Mouse (Mus musculus) adrenal gland, postnatal 36 days (tissue): ENCODE measurements around the gene Kdsr. TPM values are rescaled to one million over a fixed set of nuclear protein-coding genes. Genes with fewer than 3 reads are reported as not detected.

Experiments
- DNase-seq, 2 experiments: peaks; one replicate each; pipeline ENCODE4 v3.0.0; 2021; ENCODE audit warnings: mixed read lengths in 1 of 2
- total RNA-seq, 2 experiments: library from RNA; stranded (reverse); gene quantifications; 2 replicates each; pipeline ENCODE4 v1.2.3; 2021

Kdsr gene
- total RNA-seq, 2 experiments from 2014 or later, result 29.9 to 49.8 TPM

DNA sequence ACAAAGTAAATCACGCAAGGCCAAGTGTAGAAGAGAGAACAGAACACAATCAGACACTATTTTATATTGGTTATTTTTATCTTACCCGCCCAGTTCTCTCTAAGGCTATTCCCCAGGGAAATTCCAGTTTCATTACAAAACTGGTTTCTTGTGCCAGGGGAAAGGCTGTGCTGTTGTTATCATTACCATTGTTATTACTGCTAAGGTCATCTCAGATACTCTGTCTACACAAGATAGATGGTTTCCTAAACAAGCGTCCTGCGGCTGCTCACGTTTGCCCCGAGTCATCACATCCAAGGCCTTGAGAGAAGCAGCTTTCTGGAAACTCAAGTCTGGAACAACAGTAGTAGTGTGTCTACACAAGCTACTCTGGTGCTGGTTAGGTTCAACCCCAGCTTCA lies 65.2 kb downstream of the Kdsr start:
- DNase-seq, result peak in 1 of 2 experiments; percentile 20

DNA sequence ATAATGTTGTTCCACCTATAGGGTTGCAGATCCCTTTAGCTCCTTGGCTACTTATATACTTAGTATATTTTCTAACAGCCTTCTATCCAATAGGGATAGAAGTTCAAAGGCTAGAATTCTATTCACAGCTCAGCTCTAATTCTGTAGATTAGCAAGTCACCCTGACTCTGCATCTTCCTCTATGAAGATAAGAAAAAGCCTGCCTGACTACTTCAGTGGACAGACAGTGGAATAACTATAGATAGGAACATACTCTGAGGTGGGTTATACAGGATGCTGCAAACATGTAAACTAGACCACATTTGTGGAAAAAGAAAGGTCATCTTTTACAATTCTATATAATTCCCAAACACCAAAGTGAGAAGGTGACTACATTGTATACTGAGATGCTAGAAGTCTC lies 66.9 kb downstream of the Kdsr start:
- no peak for DNase-seq

DNA sequence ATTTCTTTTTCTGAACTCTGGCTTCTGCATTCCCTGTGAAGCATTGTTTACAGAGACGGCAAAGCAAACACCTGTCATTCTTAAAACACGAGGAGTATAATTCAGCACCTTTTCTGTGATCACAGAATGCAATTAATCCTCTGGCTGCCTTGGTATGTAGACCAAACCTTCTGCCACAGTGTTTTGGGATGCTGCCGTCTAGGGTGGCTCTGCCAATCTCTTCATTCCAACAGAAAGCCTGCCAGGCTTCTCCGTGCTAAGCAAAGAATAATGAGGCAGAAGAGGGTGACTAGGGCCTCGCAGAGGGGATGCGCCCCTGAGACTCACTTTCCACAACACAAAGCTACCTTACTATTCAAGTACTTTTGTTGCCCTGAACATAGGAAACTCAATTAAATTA lies 68.6 kb downstream of the Kdsr start:
- no peak for DNase-seq

DNA sequence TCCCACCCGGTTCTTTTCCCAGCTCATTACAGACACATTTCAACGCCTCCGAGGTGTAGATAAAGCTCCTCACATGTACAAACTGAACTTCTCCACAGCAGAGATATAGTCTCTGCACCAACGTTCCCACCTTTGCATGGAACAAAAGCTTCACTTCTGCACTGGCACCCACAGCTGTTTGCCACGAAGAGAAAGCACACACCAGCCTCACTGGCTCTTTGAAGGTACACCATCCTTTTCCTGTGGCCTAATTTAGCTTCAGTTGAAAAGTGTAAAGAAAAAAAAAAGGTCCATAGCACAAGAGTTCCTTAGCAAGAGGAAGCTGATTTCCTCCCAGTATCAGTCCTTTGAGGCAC lies 71.4 kb downstream of the Kdsr start:
- DNase-seq, result no peak

DNA sequence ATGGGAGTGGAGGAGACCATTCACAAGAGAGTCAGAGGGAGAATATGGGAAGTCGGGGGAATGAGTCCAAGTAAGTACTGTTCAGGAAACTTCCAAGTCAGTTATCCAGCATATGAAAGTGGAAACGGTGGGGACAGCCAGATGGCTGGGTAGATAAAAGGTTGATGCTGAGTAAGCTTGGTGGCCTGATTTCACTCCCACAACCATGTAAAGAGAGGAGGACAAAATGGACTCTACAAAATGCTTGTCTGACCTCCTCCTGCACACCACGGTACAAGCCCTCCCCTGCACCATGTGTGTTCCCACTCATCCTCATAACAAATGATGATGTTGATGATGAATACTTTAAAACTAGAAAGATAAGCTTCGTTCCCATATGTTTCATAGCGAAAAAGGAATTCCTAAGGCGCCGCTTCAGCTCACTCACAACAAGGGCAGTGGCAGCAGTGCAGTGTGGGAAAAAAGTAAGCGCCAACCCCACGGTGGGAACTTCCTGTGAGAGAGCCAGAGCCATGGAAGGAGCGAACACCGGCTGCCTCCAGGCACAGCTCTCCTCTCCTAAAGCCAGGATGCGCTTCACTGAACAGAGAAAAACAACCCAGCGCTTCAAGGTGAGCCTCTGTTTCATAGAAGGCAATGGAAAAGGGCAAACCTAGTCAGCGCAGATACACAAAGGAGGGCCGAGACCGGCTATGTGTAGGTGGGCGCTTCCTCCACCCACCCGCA lies 71.9 kb downstream of the Kdsr start:
- DNase-seq, result no peak

DNA sequence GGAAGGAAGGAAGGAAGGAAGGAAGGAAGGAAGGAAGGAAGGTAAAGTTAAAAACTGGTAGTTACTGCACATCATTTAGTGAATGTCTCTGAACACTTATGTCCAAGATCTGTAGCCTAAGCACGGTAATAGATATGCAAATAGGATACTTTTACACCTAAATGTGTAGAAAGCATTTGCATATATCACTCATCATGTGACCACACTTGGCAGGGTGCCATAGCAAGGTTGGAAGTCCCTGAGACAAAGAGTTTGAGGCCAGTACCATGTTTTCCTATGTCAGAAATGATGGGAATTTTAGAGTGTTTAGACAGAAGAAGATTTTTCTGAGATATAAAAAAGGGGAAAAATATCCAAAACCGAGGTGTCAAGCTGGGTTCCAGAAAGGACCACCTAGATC lies 73.8 kb downstream of the Kdsr start:
- DNase-seq, result no peak

DNA sequence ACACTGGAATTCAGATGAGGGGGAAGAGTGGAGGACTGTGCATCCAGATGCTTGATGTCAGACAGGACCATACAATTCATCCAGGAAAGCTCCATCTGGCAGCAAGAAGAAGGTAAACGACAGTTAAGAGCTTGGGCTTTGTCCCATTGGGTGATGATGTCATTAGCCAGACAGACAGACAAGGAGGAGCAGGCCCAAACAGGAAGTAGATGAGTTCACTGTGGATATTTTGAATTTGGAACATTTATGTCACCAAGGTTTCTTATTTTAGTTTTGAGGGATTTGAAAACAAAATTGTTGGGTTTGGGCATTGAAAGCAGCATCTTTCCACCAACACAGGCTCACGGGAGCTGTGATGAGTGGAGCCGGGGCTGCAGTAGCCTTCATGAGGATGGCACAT lies 75.0 kb downstream of the Kdsr start:
- DNase-seq, result no peak

DNA sequence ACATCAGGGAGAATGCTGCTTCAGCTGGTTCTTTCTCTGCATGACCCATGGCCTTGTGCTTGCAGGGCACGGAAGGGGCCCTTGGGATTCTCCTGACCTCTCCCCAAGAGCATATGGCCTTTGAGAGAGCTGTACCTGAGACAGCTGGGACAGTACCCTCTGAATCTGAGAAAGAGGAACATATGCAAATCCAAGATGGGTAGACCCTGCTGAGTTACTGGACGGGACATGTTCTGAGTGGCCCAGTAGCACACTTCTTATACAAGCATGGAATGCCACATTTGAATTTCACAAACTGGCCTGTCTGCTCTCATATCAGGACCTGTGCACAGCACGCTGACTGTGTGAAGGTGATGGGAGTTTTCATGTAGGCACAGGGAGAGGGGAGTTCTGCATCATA lies 76.7 kb downstream of the Kdsr start:
- DNase-seq, result no peak

DNA sequence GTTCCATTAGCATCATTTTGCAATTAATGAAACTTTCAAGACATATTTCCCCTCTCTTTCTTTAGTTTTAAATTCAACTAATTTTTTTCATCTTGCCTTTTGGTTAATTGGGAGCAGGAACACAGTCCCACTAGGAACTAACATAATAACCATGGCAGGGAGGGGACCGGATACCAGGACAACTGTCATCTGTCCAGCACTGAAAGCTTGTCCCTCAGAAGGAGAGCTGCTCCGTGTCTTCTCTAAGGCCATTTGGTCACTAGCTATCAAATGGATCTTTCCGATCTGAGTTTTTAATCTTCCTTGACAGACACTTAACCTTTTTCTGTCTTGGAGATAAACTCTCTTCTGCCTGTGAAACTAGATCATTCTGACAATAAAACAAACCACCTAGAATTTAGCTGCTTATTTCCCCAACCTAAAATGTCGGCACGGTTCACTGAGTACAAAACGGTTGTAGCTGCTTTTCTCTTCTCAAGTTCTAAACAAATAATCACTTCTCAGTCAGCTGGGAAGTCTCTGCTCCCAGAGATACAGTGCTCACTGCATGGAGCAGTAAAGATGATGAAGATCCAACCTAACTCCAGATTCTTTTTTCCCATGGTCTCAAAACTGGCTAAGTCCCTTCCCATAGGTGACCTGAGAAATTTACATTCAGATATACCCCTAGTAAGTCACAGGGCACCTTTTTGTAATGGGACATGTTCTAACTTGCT lies 79.6 kb downstream of the Kdsr start:
- DNase-seq, result no peak

DNA sequence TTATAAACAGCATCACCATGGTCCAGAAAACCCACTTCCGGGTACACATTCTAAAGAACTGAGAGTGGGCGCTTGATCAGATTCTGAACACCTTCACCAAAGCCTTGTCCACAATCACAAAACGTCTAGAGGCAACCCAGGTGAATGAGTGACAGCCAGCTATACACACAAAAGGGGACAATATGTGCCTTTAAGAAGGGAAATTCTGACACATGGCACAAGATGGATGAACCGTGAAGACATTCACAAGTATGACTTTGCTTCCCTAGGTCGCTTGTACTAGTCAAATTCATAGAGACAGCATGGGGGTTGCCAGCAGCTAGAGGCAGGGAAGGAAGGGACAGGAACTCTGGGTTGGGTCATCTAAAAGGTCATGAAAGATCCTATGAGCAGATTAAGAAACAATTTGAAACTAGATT lies 81.5 kb downstream of the Kdsr start:
- DNase-seq, result no peak

Other genes with a start within 250 kb of the Kdsr start
- gene Bcl2, start 45.5 kb downstream of the Kdsr start, total RNA-seq, result 1 to 10 TPM; 5.2 to 6.8 TPM
- 100 to 1,000 TPM in 1 of 2 experiments, 10 to 100 TPM in 1; 91.1 to 118 TPM for gene Vps4b, start 37.0 kb upstream of the Kdsr start, total RNA-seq
- not detected for gene Serpinb5, start 101.4 kb upstream of the Kdsr start, total RNA-seq
- gene Serpinb12, start 174.7 kb upstream of the Kdsr start, total RNA-seq, result not detected
- not detected for gene Serpinb13, start 221.3 kb upstream of the Kdsr start, total RNA-seq